Mouse (Mus musculus) cortical plate, adult 2 months (tissue): ENCODE data around the gene Emc7.

Experiments used
- CTCF ChIP-seq: fragments of 200-500 bp; IDR thresholded peaks from 2 replicates; pipeline ENCODE4 v1.5.1; 2011; ENCODE audit warnings: mild to moderate bottlenecking, control low read depth, low read length; ENCODE audit not compliant: insufficient read depth; ENCODE audit errors: extremely low read depth
- POLR2A ChIP-seq: fragments of 200-500 bp; IDR thresholded peaks from 2 replicates; pipeline ENCODE4 v1.6.1; 2011; ENCODE audit warnings: mild to moderate bottlenecking, low read length, control low read depth; ENCODE audit not compliant: insufficient read depth; ENCODE audit errors: extremely low read depth

DNA sequence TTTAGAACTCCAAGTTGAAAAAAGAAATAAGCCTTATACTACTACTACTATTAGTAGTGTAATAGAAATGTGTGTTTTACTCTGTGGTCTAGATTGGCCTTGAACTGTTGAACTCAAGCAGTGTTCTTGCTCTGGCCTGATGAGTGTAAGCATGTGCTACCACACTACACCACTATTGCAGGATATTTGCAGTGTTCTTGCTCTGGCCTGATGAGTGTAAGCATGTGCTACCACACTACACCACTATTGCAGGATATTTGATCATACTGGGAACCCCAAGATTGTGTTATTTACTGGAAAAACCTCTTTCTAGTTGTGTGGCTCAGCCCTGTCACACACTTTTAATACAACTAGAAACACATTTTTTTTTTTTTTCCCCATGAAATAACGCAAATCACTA lies 52.6 kb downstream of the Emc7 start:
- TF ChIP-seq CTCF (no peak), POLR2A (no peak)
